Mouse (Mus musculus) frontal cortex, adult 2 months (tissue): ENCODE results near the gene Eef2kmt. TPM values are rescaled to one million over a fixed set of nuclear protein-coding genes. Genes with fewer than 3 reads are reported as not detected.
"Not testable (repeated sequence)": the region's sequence is repeated elsewhere in the genome, so short reads cannot be mapped to it uniquely, and the experiment has no call there.

Experiments
- DNase-seq, 2 experiments: peaks; one replicate each; pipeline ENCODE4 v3.0.0; 2022; ENCODE audit warnings: low spot score in 1 of 2; ENCODE audit errors: extremely low spot score in 1 of 2
- polyA plus RNA-seq: library from polyadenylated mRNA; depleted of rRNA; stranded (reverse); fragments of >200 nt; gene quantifications from 2 replicates; pipeline ENCODE4 v1.2.3, GENCODE M21; 2012; rRNA removed

The Eef2kmt gene
- 8.7 and 11.5 TPM in 2 replicates for polyA plus RNA-seq

- peak; percentile 95 to 98 for DNase-seq
Observed at GRCm38 (mm10) chr16:5255779-5256496, at the start of gene Eef2kmt. TSS of gene Eef2kmt (minus strand) at chr16:5255983.

- DNase-seq = no peak
Observed at GRCm38 (mm10) chr16:5295238-5295637, 39.5 kb upstream of the Eef2kmt start.

DNA sequence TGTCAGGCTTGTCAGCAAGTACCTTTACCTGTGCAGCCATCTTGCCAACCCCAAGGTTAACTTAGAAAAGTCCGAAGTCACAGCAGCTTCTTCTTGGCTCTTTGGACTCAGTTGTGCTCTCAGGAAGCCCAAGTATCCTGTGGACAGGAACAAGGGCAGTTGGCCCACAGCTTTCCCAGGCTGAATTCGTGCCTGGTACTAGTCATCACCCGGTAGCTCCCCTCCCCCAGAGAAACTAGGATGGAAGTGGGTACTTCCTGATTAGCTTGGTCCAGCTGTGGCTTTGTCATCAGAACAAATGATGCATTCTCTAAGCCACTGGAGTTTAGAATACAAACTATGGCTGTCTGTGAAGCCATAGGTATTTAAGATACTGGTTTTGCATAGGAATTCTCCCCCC, 29.6 kb upstream of the Eef2kmt start:
- no peak for DNase-seq

- no peak for DNase-seq
Observed at GRCm38 (mm10) chr16:5282686-5283085, 26.9 kb upstream of the Eef2kmt start.

DNA sequence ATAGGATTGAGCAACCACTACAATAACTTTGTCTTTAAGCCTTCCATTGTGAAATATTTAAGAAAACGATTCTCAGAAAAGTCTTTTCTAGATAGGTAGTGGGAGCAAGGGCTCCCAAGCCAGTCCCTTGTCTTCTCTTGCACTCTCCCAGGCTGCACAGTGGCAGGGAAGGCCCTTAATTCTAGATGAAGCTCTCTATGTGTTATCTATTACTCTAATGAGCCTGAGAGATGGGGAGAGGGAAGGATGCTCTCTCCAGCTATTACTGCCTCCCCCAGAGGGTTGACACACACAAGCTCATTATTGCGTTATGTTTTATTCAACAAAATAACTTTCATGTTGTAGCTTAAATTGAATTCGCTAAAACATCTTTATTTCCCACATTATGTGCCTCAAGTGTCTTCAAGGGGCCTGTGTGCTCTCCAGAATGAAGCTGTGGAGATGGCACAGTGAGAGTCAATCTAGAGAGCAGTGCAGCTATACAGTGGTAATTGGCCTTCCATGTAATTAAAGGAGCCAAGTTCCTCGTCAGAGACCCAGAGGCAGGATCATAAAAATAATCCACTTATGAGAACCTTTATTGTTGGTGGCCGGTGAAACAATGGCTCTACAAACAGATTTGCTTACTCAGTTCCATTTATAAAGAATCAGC, 23.9 kb upstream of the Eef2kmt start:
- DNase-seq = no peak

DNA sequence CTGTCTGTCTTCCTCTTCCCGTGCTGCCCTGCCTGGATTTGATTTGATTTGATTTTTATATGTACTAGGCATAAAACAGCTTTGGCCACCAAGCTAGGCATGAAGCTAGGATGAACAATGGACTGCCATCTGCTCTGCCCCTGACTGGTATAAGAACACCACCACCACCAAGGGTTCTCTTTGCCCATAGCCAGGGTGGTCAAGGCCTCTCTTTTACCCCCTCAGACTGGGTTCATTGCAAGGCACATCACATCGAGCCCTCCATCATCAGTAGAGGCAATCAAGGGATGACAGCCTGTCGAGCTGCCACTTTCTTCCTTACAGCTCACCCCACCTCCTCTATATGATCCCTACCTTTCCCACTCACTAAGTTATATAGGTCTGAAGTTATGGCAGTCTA, 16.6 kb upstream of the Eef2kmt start:
- DNase-seq = no peak

GRCm38 (mm10) chr16:5271411-5272035, 15.7 kb upstream of the Eef2kmt start:
- no peak for DNase-seq

GRCm38 (mm10) chr16:5263926-5264325, 8.1 kb upstream of the Eef2kmt start:
- DNase-seq = no peak

GRCm38 (mm10) chr16:5263156-5263555, 7.4 kb upstream of the Eef2kmt start:
- no peak for DNase-seq

DNA sequence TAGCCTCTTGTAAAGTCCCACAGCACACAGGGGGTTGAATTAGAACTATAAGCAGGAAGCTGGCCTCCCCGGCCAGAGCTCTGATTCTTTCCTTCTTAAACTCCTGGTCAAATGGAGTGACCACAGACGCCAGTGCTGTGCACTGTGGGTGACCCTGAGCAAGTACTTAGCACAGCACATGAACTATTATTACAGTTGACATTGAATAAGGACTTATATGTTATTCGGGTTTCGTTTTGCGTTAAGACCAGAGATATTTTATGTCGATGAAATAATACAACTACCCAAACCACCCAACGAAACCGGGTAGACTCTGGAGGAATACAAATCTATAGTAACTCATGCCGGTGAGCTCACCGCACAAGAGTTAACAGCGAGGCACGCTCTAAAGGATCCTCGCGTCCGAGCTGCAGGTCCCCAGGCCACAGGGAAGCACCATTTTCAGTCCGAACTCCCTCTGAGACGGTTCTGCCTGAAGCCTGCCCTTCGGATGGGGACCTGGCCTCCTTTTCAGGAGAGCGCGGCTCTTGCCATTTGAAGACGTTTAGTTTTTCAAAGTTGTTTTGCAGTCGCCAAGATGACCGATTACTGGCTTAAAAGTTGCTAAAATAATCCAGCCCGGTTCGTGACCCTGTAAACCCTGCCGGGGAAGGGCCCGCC, 572 bp downstream of the Eef2kmt start:
- DNase-seq = no peak

- peak in 1 of 2 experiments; percentile 62 for DNase-seq
Observed at GRCm38 (mm10) chr16:5254346-5255025, 1.3 kb downstream of the Eef2kmt start.

GRCm38 (mm10) chr16:5252260-5252659, 3.5 kb downstream of the Eef2kmt start:
- no peak for DNase-seq

DNA sequence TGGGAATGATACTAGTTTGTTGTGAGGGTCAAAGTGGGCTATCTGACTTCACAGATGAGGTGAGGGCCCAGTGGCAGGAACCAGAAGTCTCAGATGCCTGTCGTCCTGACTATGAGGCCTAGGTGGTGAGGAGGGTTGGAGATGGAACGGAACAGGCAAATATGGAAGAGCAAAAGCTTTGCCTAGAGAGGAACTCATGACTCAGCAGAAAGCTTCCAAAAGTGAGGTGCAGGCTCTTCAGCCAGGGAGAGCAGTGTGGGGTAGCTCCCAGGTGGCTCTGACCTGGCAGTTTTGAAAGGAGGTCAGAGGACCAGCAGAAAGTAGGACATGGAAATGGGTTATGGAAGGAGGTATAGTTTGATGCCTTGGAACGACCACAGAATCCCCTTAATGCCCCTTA, 4.9 kb downstream of the Eef2kmt start:
- DNase-seq = no peak

- DNase-seq = peak in 1 of 2 experiments; percentile 72
Observed at GRCm38 (mm10) chr16:5244411-5244810, 11.4 kb downstream of the Eef2kmt start.

DNA sequence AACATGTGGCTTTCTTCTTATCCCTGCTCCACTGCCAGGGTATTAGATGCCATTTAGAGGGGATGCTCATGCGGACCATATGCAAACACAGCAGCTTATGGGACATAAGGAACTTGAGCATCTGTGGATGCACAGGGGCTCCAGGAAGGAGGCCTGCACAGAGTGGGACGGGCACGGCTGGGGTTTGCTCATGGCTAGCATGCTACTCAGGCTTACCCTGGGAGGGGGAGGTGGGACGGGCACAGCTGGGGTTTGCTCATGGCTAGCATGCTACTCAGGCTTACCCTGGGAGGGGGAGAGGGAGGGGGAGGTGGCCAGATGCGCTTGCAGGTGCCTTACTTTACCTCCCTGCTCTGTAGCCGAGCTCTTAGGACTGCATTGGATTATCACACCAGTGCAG, 12.9 kb downstream of the Eef2kmt start:
- no peak for DNase-seq

DNA sequence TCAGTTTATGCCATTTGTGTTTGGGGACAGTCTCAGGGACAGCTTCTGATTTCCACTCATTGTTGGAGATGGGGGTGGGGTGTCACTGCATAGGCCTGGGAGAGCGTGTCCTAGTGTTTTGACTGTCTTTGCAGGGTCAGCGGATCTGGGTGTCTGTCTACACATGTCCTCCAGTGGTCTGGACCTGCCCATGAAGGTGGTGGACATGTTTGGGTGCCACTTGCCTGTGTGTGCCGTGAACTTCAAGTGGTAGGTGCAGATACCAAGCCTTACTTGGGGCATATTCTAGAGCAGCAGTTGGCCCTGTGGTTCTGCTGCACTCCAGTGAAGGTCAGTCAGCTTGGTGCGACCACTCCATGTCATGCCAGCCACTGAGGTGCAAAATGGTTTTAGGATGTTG, 13.4 kb downstream of the Eef2kmt start:
- no peak for DNase-seq

DNA sequence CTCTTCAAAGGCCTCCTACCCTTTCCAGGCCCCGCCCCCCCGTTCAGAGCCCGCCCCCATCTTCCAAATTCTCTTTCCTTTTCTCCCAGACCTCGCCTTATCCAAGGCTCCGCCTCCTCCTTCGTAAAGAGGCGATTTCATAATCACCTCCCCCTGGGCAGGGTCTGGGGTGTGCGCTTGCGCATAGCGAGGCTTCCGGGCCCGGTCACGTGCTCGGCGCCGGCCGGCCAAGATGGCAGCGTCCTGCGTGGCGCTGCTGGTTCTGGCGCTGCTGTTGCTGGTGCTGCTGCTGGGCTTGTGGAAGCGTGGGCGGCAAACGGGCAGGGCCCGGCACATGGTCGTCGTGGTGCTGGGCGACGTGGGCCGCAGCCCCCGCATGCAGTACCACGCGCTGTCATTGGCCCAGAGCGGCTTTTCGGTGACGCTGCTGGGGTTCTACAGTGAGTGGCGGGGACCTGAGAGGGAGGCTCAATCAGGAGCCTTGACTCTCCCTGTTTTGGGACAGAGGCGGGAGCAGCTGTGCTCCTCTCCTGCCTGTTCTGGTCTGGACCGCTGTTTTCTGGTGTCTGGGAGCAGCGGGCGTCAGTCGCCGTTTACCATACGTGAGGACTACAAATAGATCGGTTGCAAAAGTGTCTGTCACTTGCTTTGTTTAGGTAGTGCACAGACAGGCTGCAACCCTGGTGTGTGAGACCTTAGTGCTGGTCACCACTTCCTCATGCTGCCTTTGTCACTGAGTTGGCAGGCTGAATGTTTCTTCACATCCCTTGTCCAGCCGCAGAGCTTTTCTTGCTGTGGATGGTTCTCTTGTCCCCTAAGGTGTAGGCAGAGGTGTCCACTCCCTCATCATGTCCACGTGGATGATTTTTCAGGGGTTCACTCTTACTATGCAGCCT, 22.1 kb downstream of the Eef2kmt start, which contains the start of gene Alg1:
TSS of gene Alg1 (plus strand) at position 204 of the 896 bp plus-strand sequence.
- peak; percentile 82 to 96 for DNase-seq

GRCm38 (mm10) chr16:5232982-5233381, 22.8 kb downstream of the Eef2kmt start:
- no peak for DNase-seq

- DNase-seq = not testable (repeated sequence)
Observed at GRCm38 (mm10) chr16:5228103-5228502, 27.7 kb downstream of the Eef2kmt start.
